Mouse (Mus musculus) regulatory T cell (primary cell): ENCODE results near the gene 1700018B08Rik.

ENCODE experiments used
- in situ Hi-C: fragments of 300-600 bp; cut with MboI, MseI; formaldehyde crosslinking; loops from one replicate; pipeline ENCODE4 v1.15.1; 2025; ENCODE audit warnings: high pct_unique_total_duplicates

1700018B08Rik gene

GRCm38 (mm10) chr8:121563701-121564100 lies 19.6 kb upstream of the 1700018B08Rik start:
- in situ Hi-C loops: no loop called here

GRCm38 (mm10) chr8:121562941-121563351 lies 18.8 kb upstream of the 1700018B08Rik start:
- in situ Hi-C loops: no loop called here

- in situ Hi-C loops: no loop called here
Measured at GRCm38 (mm10) chr8:121561636-121562345, 17.7 kb upstream of the 1700018B08Rik start.

GRCm38 (mm10) chr8:121560432-121561100 lies 16.4 kb upstream of the 1700018B08Rik start:
- in situ Hi-C loops: no loop called here

- in situ Hi-C loops: no loop called here
Measured at GRCm38 (mm10) chr8:121559801-121560200, 15.7 kb upstream of the 1700018B08Rik start.

GRCm38 (mm10) chr8:121558538-121558937 lies 14.4 kb upstream of the 1700018B08Rik start:
- in situ Hi-C loops: no loop called here

GRCm38 (mm10) chr8:121557746-121558145 lies 13.6 kb upstream of the 1700018B08Rik start:
- in situ Hi-C loops: no loop called here

- in situ Hi-C loops: no loop called here
Measured at GRCm38 (mm10) chr8:121553831-121554475, 9.8 kb upstream of the 1700018B08Rik start.

- in situ Hi-C loops: no loop called here
Measured at GRCm38 (mm10) chr8:121552506-121552905, 8.4 kb upstream of the 1700018B08Rik start.

GRCm38 (mm10) chr8:121551065-121551985 lies 7.2 kb upstream of the 1700018B08Rik start:
- in situ Hi-C loops: no loop called here

- in situ Hi-C loops: no loop called here
Measured at GRCm38 (mm10) chr8:121550056-121550455, 5.9 kb upstream of the 1700018B08Rik start.

GRCm38 (mm10) chr8:121547132-121547531 lies 3.0 kb upstream of the 1700018B08Rik start:
- in situ Hi-C loops: loop anchor here (5.0 kb wide), 1 partner anchor 45 kb away; the partner anchor contains the start of gene Map1lc3b

GRCm38 (mm10) chr8:121544936-121545335 lies 816 bp upstream of the 1700018B08Rik start:
- in situ Hi-C loops: loop anchor here (5.0 kb wide), 1 partner anchor 47 kb away; the partner anchor contains the start of gene Map1lc3b

- in situ Hi-C loops: no loop called here
Measured at GRCm38 (mm10) chr8:121542901-121543300, 1.2 kb downstream of the 1700018B08Rik start.

GRCm38 (mm10) chr8:121541862-121542261 lies 2.3 kb downstream of the 1700018B08Rik start:
- in situ Hi-C loops: no loop called here

GRCm38 (mm10) chr8:121532381-121532780 lies 11.7 kb downstream of the 1700018B08Rik start:
- in situ Hi-C loops: no loop called here

- in situ Hi-C loops: no loop called here
Measured at GRCm38 (mm10) chr8:121530639-121531038, 13.5 kb downstream of the 1700018B08Rik start.

GRCm38 (mm10) chr8:121528790-121529189 lies 15.3 kb downstream of the 1700018B08Rik start:
- in situ Hi-C loops: no loop called here

GRCm38 (mm10) chr8:121527751-121528150 lies 16.4 kb downstream of the 1700018B08Rik start:
- in situ Hi-C loops: no loop called here

GRCm38 (mm10) chr8:121526811-121527550 lies 17.1 kb downstream of the 1700018B08Rik start:
- in situ Hi-C loops: no loop called here
